In genomic region chr8:13287304-13287691, GRCm38 (mm10) we compare ENCODE assay signal across 8 mouse cellular contexts. TPM values are rescaled to one million over a fixed set of nuclear protein-coding genes. Genes with fewer than 3 reads are reported as not detected.
DNase-seq lines count a peak whose midpoint lies in the region; ATAC-seq and TF ChIP-seq lines count a peak whose summit lies in the region.

No protein-coding gene starts in this region.

- no peaks in the 10 kb centered on the region for H3K36me3 ChIP-seq in ES-E14 (ENCODE audit: control insufficient read depth, insufficient read depth, low read length, poor library complexity, severe bottlenecking)
- H3K36me3 ChIP-seq in forebrain, embryonic 12.5 days (replicated peaks) = peaks cover 6% of the 10 kb centered on the region; the same call in 1 of the 2 replicates
- 0 out of 2 replicates have a peak, but pooled peaks cover 2% of the 10 kb centered on the region for H3K36me3 ChIP-seq in heart, embryonic 16.5 days (ENCODE audit: control insufficient read depth, insufficient read depth)
- peaks cover 16% of the 10 kb centered on the region for H3K36me3 ChIP-seq in neural tube, embryonic 13.5 days
- H3K36me3 ChIP-seq in testis, adult 2 months (ENCODE audit: control insufficient read depth, insufficient read depth, low read length) = no peaks in the 10 kb centered on the region; the same call in 1 of the 2 replicates

- 0% methylated on average over 34 of the region's 34 CpGs for WGBS in forebrain, embryonic 12.5 days
- 1% methylated on average over 34 of the region's 34 CpGs for WGBS in heart, embryonic 16.5 days
- WGBS in neural tube, embryonic 13.5 days = 1% methylated on average over 34 of the region's 34 CpGs

- H3K4me2 ChIP-seq in forebrain, embryonic 12.5 days = peak overlapping the region; percentile 92
- H3K4me2 ChIP-seq in heart, embryonic 16.5 days (ENCODE audit: low read depth, low read length) = peak overlapping the region; percentile 98
- H3K4me2 ChIP-seq in neural tube, embryonic 13.5 days = peak overlapping the region; percentile 96

- no peak for TF ChIP-seq CTCF in testis, adult 2 months (IDR thresholded peaks at IDR 0.05; ENCODE audit: control insufficient read depth, insufficient read depth, insufficient replicate concordance, low read depth, low read length)

- no peaks in the 10 kb centered on the region for H3K27me3 ChIP-seq in forebrain, embryonic 12.5 days
- H3K27me3 ChIP-seq in heart, embryonic 16.5 days (ENCODE audit: control insufficient read depth, insufficient read depth, low read length) = no peaks in the 10 kb centered on the region
- no peaks in the 10 kb centered on the region for H3K27me3 ChIP-seq in neural tube, embryonic 13.5 days
- no peaks in the 10 kb centered on the region for H3K27me3 ChIP-seq in testis, adult 2 months (ENCODE audit: control insufficient read depth, insufficient read depth, low read length)

- in situ Hi-C loops in ES-E14 (cut with MboI; ENCODE audit: low sequenced_read_pairs in 2 of 2, unreplicated experiment in 2 of 2) = no loop called here

- H3K9me3 ChIP-seq in ES-E14 (ENCODE audit: control insufficient read depth, insufficient read depth, low read depth, low read length) = no peaks in the 10 kb centered on the region
- H3K9me3 ChIP-seq in forebrain, embryonic 12.5 days = no peaks in the 10 kb centered on the region
- H3K9me3 ChIP-seq in heart, embryonic 16.5 days (replicated peaks; ENCODE audit: control insufficient read depth, low read length) = no peaks in the 10 kb centered on the region
- no peaks in the 10 kb centered on the region for H3K9me3 ChIP-seq in neural tube, embryonic 13.5 days

- peak; percentile 10 for TF ChIP-seq POLR2A in testis, adult 2 months (IDR thresholded peaks at IDR 0.05; ENCODE audit: control insufficient read depth, low read depth, low read length)

- H3K4me3 ChIP-seq in ES-E14 (ENCODE audit: insufficient read depth in 1 of 2, low read depth in 1 of 2, low read length in 2 of 2, poor library complexity in 1 of 2, severe bottlenecking in 1 of 2) = peak overlapping the region; percentile 81 to 97
- peak overlapping the region; percentile 76 for H3K4me3 ChIP-seq in forebrain, embryonic 12.5 days (replicated peaks)
- H3K4me3 ChIP-seq in heart, embryonic 16.5 days (ENCODE audit: low read length) = peak overlapping the region; percentile 92
- H3K4me3 ChIP-seq in neural tube, embryonic 13.5 days = peak overlapping the region; percentile 83
- peak overlapping the region; percentile 95 for H3K4me3 ChIP-seq in testis, adult 2 months (ENCODE audit: control insufficient read depth, low read depth, low read length)

- H3K9ac ChIP-seq in ES-E14 (ENCODE audit: insufficient read depth, low read depth, low read length, poor library complexity, severe bottlenecking) = peak overlapping the region; percentile 80
- peak overlapping the region; percentile 82 for H3K9ac ChIP-seq in forebrain, embryonic 12.5 days
- H3K9ac ChIP-seq in heart, embryonic 16.5 days (ENCODE audit: low read length) = peak overlapping the region; percentile 79
- peak overlapping the region; percentile 88 for H3K9ac ChIP-seq in neural tube, embryonic 13.5 days

- H3K4me1 ChIP-seq in ES-E14 (ENCODE audit: control insufficient read depth in 2 of 2, insufficient read depth in 2 of 2, low read length in 2 of 2, poor library complexity in 1 of 2) = peaks cover 0 to 1% of the 10 kb centered on the region in 2 experiments; a peak in 1 of 4 replicates
- peaks cover 22% of the 10 kb centered on the region for H3K4me1 ChIP-seq in forebrain, embryonic 12.5 days
- H3K4me1 ChIP-seq in heart, embryonic 16.5 days (ENCODE audit: control insufficient read depth, insufficient read depth, low read length) = peaks cover 27% of the 10 kb centered on the region
- peaks cover 35% of the 10 kb centered on the region for H3K4me1 ChIP-seq in neural tube, embryonic 13.5 days (replicated peaks)
- peaks cover 5% of the 10 kb centered on the region for H3K4me1 ChIP-seq in testis, adult 2 months (ENCODE audit: control insufficient read depth, insufficient read depth, low read length)

- no peak overlapping the region for H3K27ac ChIP-seq in ES-E14 (ENCODE audit: insufficient read depth, low read depth, low read length, poor library complexity, severe bottlenecking)
- H3K27ac ChIP-seq in forebrain, embryonic 12.5 days = peak overlapping the region; percentile 85
- H3K27ac ChIP-seq in heart, embryonic 16.5 days (ENCODE audit: low read length) = peak overlapping the region; percentile 96
- peak overlapping the region; percentile 85 for H3K27ac ChIP-seq in neural tube, embryonic 13.5 days (replicated peaks)
- peak overlapping the region; percentile 79 for H3K27ac ChIP-seq in testis, adult 2 months (ENCODE audit: control insufficient read depth, insufficient read depth, low read depth, low read length)

- peak; percentile 84 for ATAC-seq in cerebellum, adult (ENCODE audit: insufficient number of reproducible peaks, low FRiP score, low TSS enrichment)
- ATAC-seq in forebrain, embryonic 12.5 days (ENCODE audit: low FRiP score) = peak; percentile 75; the same call in 1 of the 2 replicates
- ATAC-seq in heart, embryonic 16.5 days (replicated peaks; ENCODE audit: extremely low read depth, insufficient read depth, low FRiP score) = peak; percentile 82
- no peak for ATAC-seq in neural tube, embryonic 13.5 days (ENCODE audit: low read depth)

- peak; percentile 40 for DNase-seq in ES-E14 (ENCODE audit: low read depth, low spot score)
- DNase-seq in kidney, postnatal 25 days = peak; percentile 94 to 98
- peak; percentile 95 to 96 for DNase-seq in lung, adult 18-20 months

TF ChIP-seq in ES-E14, 5 proteins besides CTCF, POLR2A, EP300 and RAD21:
- TF ChIP-seq HCFC1 (IDR thresholded peaks at IDR 0.05; ENCODE audit: borderline replicate concordance, insufficient read depth, low read length) (no peak), ZNF384 (IDR thresholded peaks at IDR 0.05; ENCODE audit: low read depth, low read length) (no peak), MAFK (IDR thresholded peaks at IDR 0.05; ENCODE audit: insufficient read depth, low read depth, low read length) (no peak), CHD2 (IDR thresholded peaks at IDR 0.05; ENCODE audit: low read depth, low read length) (no peak)

RNA-seq across cellular contexts. Expression of gene Dcun1d2, which starts 0.6 kb away (rescaled TPM):
- total RNA-seq in ES-E14 (2012; rRNA removed) = 10.6 and 12.3 TPM in 2 replicates
- 32.4 and 33.1 TPM in 2 replicates for polyA plus RNA-seq in forebrain, embryonic 12.5 days (2016; fragmentation: Nextera tagmentation; extraction: Ambion mirVana)
- 32.2 and 32.6 TPM in 2 replicates for polyA plus RNA-seq in heart, embryonic 16.5 days (2015; fragmentation: Nextera tagmentation; extraction: Ambion mirVana)
- 33.5 and 34.3 TPM in 2 replicates for polyA plus RNA-seq in neural tube, embryonic 13.5 days (2015; fragmentation: Nextera tagmentation; extraction: Ambion mirVana)
- polyA plus RNA-seq in testis, adult 2 months (2012; rRNA removed) = 5.4 and 5.6 TPM in 2 replicates

RNA-seq across cellular contexts. Expression of gene Tmco3, which starts 0.7 kb away (rescaled TPM):
- 20.3 and 27.0 TPM in 2 replicates for total RNA-seq in ES-E14 (2012; rRNA removed)
- polyA plus RNA-seq in forebrain, embryonic 12.5 days (2016; fragmentation: Nextera tagmentation; extraction: Ambion mirVana) = 38.8 and 45.8 TPM in 2 replicates
- 32.1 and 35.0 TPM in 2 replicates for polyA plus RNA-seq in heart, embryonic 16.5 days (2015; fragmentation: Nextera tagmentation; extraction: Ambion mirVana)
- polyA plus RNA-seq in neural tube, embryonic 13.5 days (2015; fragmentation: Nextera tagmentation; extraction: Ambion mirVana) = 45.9 and 49.2 TPM in 2 replicates
- polyA plus RNA-seq in testis, adult 2 months (2012; rRNA removed) = 11.5 and 14.2 TPM in 2 replicates

RNA-seq across cellular contexts. Expression of gene Adprhl1, which starts 33.3 kb away (rescaled TPM):
- 0.31 and 0.32 TPM in 2 replicates for total RNA-seq in ES-E14 (2012; rRNA removed)
- polyA plus RNA-seq in forebrain, embryonic 12.5 days (2016; fragmentation: Nextera tagmentation; extraction: Ambion mirVana) = 0.13 TPM in 1 of 2 replicates, not detected in the other
- 250 and 252 TPM in 2 replicates for polyA plus RNA-seq in heart, embryonic 16.5 days (2015; fragmentation: Nextera tagmentation; extraction: Ambion mirVana)
- 0.65 and 2.4 TPM in 2 replicates for polyA plus RNA-seq in neural tube, embryonic 13.5 days (2015; fragmentation: Nextera tagmentation; extraction: Ambion mirVana)
- 0.06 TPM in 1 of 2 replicates, not detected in the other for polyA plus RNA-seq in testis, adult 2 months (2012; rRNA removed)

RNA-seq across cellular contexts. Expression of gene Tfdp1, which starts 51.3 kb away (rescaled TPM):
- total RNA-seq in ES-E14 (2012; rRNA removed) = 97.9 and 110 TPM in 2 replicates
- polyA plus RNA-seq in forebrain, embryonic 12.5 days (2016; fragmentation: Nextera tagmentation; extraction: Ambion mirVana) = 200 and 203 TPM in 2 replicates
- 79.6 and 93.6 TPM in 2 replicates for polyA plus RNA-seq in heart, embryonic 16.5 days (2015; fragmentation: Nextera tagmentation; extraction: Ambion mirVana)
- 104 and 111 TPM in 2 replicates for polyA plus RNA-seq in neural tube, embryonic 13.5 days (2015; fragmentation: Nextera tagmentation; extraction: Ambion mirVana)
- 42.0 and 44.9 TPM in 2 replicates for polyA plus RNA-seq in testis, adult 2 months (2012; rRNA removed)

Comparison
In these comparisons a context has a peak if more than half of its experiments do, and no peak if none do; other contexts are left out.
1. DNase-seq: peak in every context shown above with its lines; median percentile 96 in kidney, postnatal 25 days; 96 in lung, adult 18-20 months; 40 in ES-E14.
2. RNA of gene Adprhl1, which starts 33.3 kb away (polyA plus RNA-seq): 250 to 252 TPM in heart, embryonic 16.5 days; 0.65 to 2.4 TPM in neural tube, embryonic 13.5 days, 0.13 TPM in forebrain, embryonic 12.5 days and 0.06 TPM in testis, adult 2 months; every median in the first group is over 10 times any median in the second.
3. Peak in every context shown above with its lines, with median percentiles within 50 percentile points of each other: H3K4me3 ChIP-seq, H3K9ac ChIP-seq and H3K4me2 ChIP-seq.